9 mouse cellular contexts compared by ENCODE assay signal in the genomic region with DNA sequence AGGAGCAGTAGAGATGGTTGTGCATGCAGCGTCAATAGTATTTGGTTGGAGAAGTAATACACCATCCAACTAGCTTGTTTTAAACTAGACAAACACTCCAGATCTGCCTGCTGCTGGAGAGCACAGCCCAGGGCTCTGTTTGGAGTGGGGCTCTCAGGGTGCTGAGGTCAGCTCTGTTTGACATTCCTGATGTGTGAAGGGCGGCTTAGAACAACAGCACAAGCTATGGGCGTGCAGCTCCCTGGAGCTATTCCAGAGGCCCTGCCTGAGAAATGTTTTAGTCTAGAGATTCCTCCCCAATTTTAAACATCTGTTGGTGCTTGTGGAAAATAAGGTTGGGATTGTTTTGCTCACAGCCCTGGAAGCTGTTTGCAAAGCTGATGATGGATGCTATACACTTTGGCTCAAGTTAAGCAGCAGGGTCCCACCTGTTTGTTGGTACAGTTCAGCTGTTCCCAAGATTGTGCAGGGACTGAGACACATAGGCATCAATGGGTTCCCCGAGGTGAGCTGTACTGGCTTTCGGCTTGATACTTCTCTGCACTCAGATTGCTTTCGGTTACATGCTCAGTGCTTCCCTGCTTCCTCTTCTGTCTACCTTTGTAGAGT. TPM values are rescaled to one million over a fixed set of nuclear protein-coding genes. Genes with fewer than 3 reads are reported as not detected.
A peak's percentile ranks its signal among the peaks of the same experiment; 100 is the strongest.
DNase-seq lines count a peak whose midpoint lies in the region.
"Had no signal": no experiment of that assay in that cellular context is flagged by ENCODE, and none has a peak within 500 bp of the region (broad histone marks: within the 10 kb centered on the region; RNA-seq: fewer than 3 reads in every experiment).

No protein-coding gene starts in this region.

- intact Hi-C loops in gastrocnemius, postnatal 14 days (cut with DNase I; ENCODE audit: low total_unique reads), result no loop called here

- peak; percentile 43 for DNase-seq in kidney, adult 11 months
- DNase-seq in kidney, adult 18-20 months, result no peak
- peak; percentile 55 for DNase-seq in gastrocnemius, postnatal 14 days
- DNase-seq in kidney, postnatal 25 days, result peak; percentile 43 to 71
- DNase-seq in ovary, postnatal 36 days (ENCODE audit: low spot score), result peak; percentile 62
- DNase-seq in frontal cortex, postnatal 36 days (ENCODE audit: low spot score in 2 of 2), result no peak
- no peak for DNase-seq in right cerebral cortex, postnatal 4 days
- no peak for DNase-seq in cerebellum, postnatal 4 days (ENCODE audit: low spot score in 2 of 2)

RNA-seq across cellular contexts. Expression of gene Ptchd3, which starts 35.4 kb away (rescaled TPM):
- not detected for total RNA-seq in gastrocnemius, postnatal 14 days (2021)
- total RNA-seq: gastrocnemius, postnatal 4 days had no signal

Comparison
In these comparisons a context has a peak if more than half of its experiments do, and no peak if none do; other contexts are left out.
1. DNase-seq: peak in kidney, adult 11 months (single experiment), gastrocnemius, postnatal 14 days (single experiment), kidney, postnatal 25 days (2 of 2) and ovary, postnatal 36 days (single experiment); none in kidney, adult 18-20 months (single experiment), frontal cortex, postnatal 36 days (0 of 2), right cerebral cortex, postnatal 4 days (single experiment) and cerebellum, postnatal 4 days (0 of 2).